Mouse (Mus musculus) forebrain, embryonic 15.5 days (tissue): ENCODE data around the gene Tmod4. TPM values are rescaled to one million over a fixed set of nuclear protein-coding genes. Genes with fewer than 3 reads are reported as not detected.
A peak's percentile ranks its signal among the peaks of the same experiment; 100 is the strongest.
"Not testable (repeated sequence)": the region's sequence is repeated elsewhere in the genome, so short reads cannot be mapped to it uniquely, and the experiment has no call there.

Experiments used
- ATAC-seq: fragments of 200-750 bp; cut with Nextera tagmentation; replicated peaks from 2 replicates; pipeline ENCODE4 v1.8.0; 2017; ENCODE audit warnings: mild to moderate bottlenecking, moderate TSS enrichment, moderate library complexity
- H3K27ac ChIP-seq: fragments of 300-500 bp; sonication (generic); replicated peaks from 2 replicates; pipeline ENCODE4 v1.5.1; 2015; ENCODE audit warnings: mild to moderate bottlenecking, inconsistent platforms
- H3K27me3 ChIP-seq: fragments of 300-500 bp; sonication (generic); 2 replicates; pipeline ENCODE4 v1.6.1; 2015; ENCODE audit warnings: inconsistent platforms
- H3K36me3 ChIP-seq: fragments of 300-500 bp; sonication (generic); 2 replicates; pipeline ENCODE4 v1.6.1; 2015; ENCODE audit warnings: mild to moderate bottlenecking, inconsistent platforms
- H3K4me1 ChIP-seq: fragments of 300-500 bp; sonication (generic); 2 replicates; pipeline ENCODE4 v1.6.1; 2015; ENCODE audit warnings: inconsistent platforms
- H3K4me2 ChIP-seq: fragments of 300-500 bp; sonication (generic); replicated peaks from 2 replicates; pipeline ENCODE4 v1.6.1; 2015; ENCODE audit warnings: mild to moderate bottlenecking, inconsistent platforms
- H3K4me3 ChIP-seq: fragments of 300-500 bp; sonication (generic); 2 replicates; pipeline ENCODE4 v1.5.1; 2015; ENCODE audit warnings: mild to moderate bottlenecking, inconsistent platforms
- H3K9ac ChIP-seq: fragments of 300-500 bp; sonication (generic); replicated peaks from 2 replicates; pipeline ENCODE4 v1.6.1; 2015; ENCODE audit warnings: mild to moderate bottlenecking, inconsistent platforms
- H3K9me3 ChIP-seq: fragments of 300-500 bp; sonication (generic); 2 replicates; pipeline ENCODE4 v1.6.1; 2016; ENCODE audit warnings: inconsistent platforms
- WGBS: fragments of 180-500 bp; shearing (Covaris S2); methylation state at CpG from one replicate; pipeline ENCODE4 v1.1.7; 2015; ENCODE audit warnings: mixed read lengths; 5-methylcytosine and 5-hydroxymethylcytosine counted together
- polyA plus RNA-seq: library from polyadenylated mRNA; unstranded; fragments of >200 nt; fragmentation: Nextera tagmentation; extraction: Ambion mirVana; gene quantifications from 2 replicates; pipeline ENCODE4 v1.2.1, GENCODE M21; 2015

The Tmod4 gene
- polyA plus RNA-seq, result 0.74 and 1.1 TPM in 2 replicates

GRCm38 (mm10) chr3:95124246-95124645 is at the start of gene Tmod4:
TSS of gene Tmod4 (plus strand) at chr3:95124476.
- Histone ChIP-seq H3K27me3 (no peaks in the 10 kb centered on the region), H3K4me3 (no peak within 1 kb of the TSS), H3K9ac (no peak within 1 kb of the TSS), H3K36me3 (peaks cover 38% of the 10 kb centered on the region), H3K4me2 (no peak within 1 kb of the TSS), H3K9me3 (no peaks in the 10 kb centered on the region), H3K4me1 (peaks cover 11% of the 10 kb centered on the region), H3K27ac (peak within 1 kb of the TSS; percentile 47)
- 0 out of 2 replicates have a peak, but pooled peaks have one; percentile 39 for ATAC-seq
- 63% methylated on average over 6 of the region's 6 CpGs for WGBS

- Histone ChIP-seq H3K27me3 (no peaks in the 10 kb centered on the region), H3K4me3 (no peak overlapping the region), H3K9ac (no peak overlapping the region), H3K4me2 (no peak overlapping the region), H3K36me3 (no peaks in the 10 kb centered on the region), H3K9me3 (no peaks in the 10 kb centered on the region), H3K4me1 (no peaks in the 10 kb centered on the region), H3K27ac (no peak overlapping the region)
- no peak for ATAC-seq
- WGBS, result 93% methylated on average over 1 of the region's 1 CpGs
Observed at GRCm38 (mm10) chr3:95088071-95088470, 36.2 kb upstream of the Tmod4 start.

- ATAC-seq, result no peak
- no peak overlapping the region for H3K27ac ChIP-seq
- H3K36me3 ChIP-seq, result peaks cover 3% of the 10 kb centered on the region; the same call in 1 of the 2 replicates
Observed at GRCm38 (mm10) chr3:95100854-95101253, 23.4 kb upstream of the Tmod4 start.

GRCm38 (mm10) chr3:95105121-95105520 is 19.2 kb upstream of the Tmod4 start:
- Histone ChIP-seq H3K4me2 (peak overlapping the region; percentile 80), H3K27ac (peak overlapping the region; percentile 90; the same call in 1 of the 2 replicates), H3K9ac (peak overlapping the region; percentile 86), H3K4me3 (peak overlapping the region; percentile 78), H3K36me3 (no peaks in the 10 kb centered on the region), H3K9me3 (no peaks in the 10 kb centered on the region), H3K27me3 (no peaks in the 10 kb centered on the region), H3K4me1 (peaks cover 32% of the 10 kb centered on the region)
- 76% methylated on average over 4 of the region's 4 CpGs for WGBS
- no peak for ATAC-seq

More at GRCm38 (mm10) chr3:95100854-95101253, 23.4 kb upstream of the Tmod4 start:
- 3% methylated on average over 2 of the region's 2 CpGs for WGBS
- H3K9me3 ChIP-seq, result no peaks in the 10 kb centered on the region
- H3K9ac ChIP-seq, result no peak overlapping the region
- H3K27me3 ChIP-seq, result no peaks in the 10 kb centered on the region
- no peak overlapping the region for H3K4me3 ChIP-seq
- H3K4me2 ChIP-seq, result no peak overlapping the region
- peaks cover 29% of the 10 kb centered on the region for H3K4me1 ChIP-seq

GRCm38 (mm10) chr3:95105586-95106337 is 18.5 kb upstream of the Tmod4 start:
- Histone ChIP-seq H3K9ac (peak overlapping the region; percentile 86), H3K4me3 (peak overlapping the region; percentile 78), H3K9me3 (no peaks in the 10 kb centered on the region), H3K4me2 (peak overlapping the region; percentile 80), H3K4me1 (peaks cover 32% of the 10 kb centered on the region), H3K27ac (peak overlapping the region; percentile 90), H3K27me3 (no peaks in the 10 kb centered on the region), H3K36me3 (no peaks in the 10 kb centered on the region)
- WGBS, result under 1% methylated on average over 16 of the region's 16 CpGs
- no peak for ATAC-seq

- peak within 1 kb of the TSS; percentile 78 for H3K4me3 ChIP-seq
- peaks cover 24% of the 10 kb centered on the region for H3K4me1 ChIP-seq
- WGBS, result under 1% methylated on average over 51 of the region's 51 CpGs
- H3K36me3 ChIP-seq, result no peaks in the 10 kb centered on the region
- H3K9me3 ChIP-seq, result no peaks in the 10 kb centered on the region
- peak within 1 kb of the TSS; percentile 90 for H3K27ac ChIP-seq
- peak within 1 kb of the TSS; percentile 80 for H3K4me2 ChIP-seq
- peak within 1 kb of the TSS; percentile 86 for H3K9ac ChIP-seq
- no peaks in the 10 kb centered on the region for H3K27me3 ChIP-seq
- peak; percentile 90 for ATAC-seq
Observed at GRCm38 (mm10) chr3:95106338-95107117, 17.7 kb upstream of the Tmod4 start, which contains the start of gene Pip5k1a. TSS of gene Pip5k1a (minus strand) at chr3:95106930.

GRCm38 (mm10) chr3:95107308-95107707 is 17.0 kb upstream of the Tmod4 start:
- H3K9me3 ChIP-seq, H3K36me3 ChIP-seq, ATAC-seq, H3K27ac ChIP-seq, H3K9ac ChIP-seq, H3K27me3 ChIP-seq: not testable (repeated sequence)
- Histone ChIP-seq H3K4me3 (peak overlapping the region; percentile 78), H3K4me2 (peak overlapping the region; percentile 80), H3K4me1 (peaks cover 22% of the 10 kb centered on the region)

- Histone ChIP-seq H3K4me1 (peaks cover 27% of the 10 kb centered on the region), H3K9ac (no peak overlapping the region), H3K4me2 (no peak overlapping the region), H3K27me3 (no peaks in the 10 kb centered on the region), H3K36me3 (no peaks in the 10 kb centered on the region), H3K27ac (no peak overlapping the region), H3K9me3 (no peaks in the 10 kb centered on the region), H3K4me3 (no peak overlapping the region)
- no peak for ATAC-seq
- 73% methylated on average over 2 of the region's 2 CpGs for WGBS
Observed at GRCm38 (mm10) chr3:95107898-95108297, 16.4 kb upstream of the Tmod4 start.

GRCm38 (mm10) chr3:95110911-95111726 is 13.2 kb upstream of the Tmod4 start, which contains the start of gene Vps72:
TSS of gene Vps72 (plus strand) at chr3:95111022.
- ATAC-seq, result peak; percentile 73

GRCm38 (mm10) chr3:95112760-95113159 is 11.5 kb upstream of the Tmod4 start:
- Histone ChIP-seq H3K4me2 (no peak overlapping the region), H3K9ac (no peak overlapping the region), H3K27me3 (no peaks in the 10 kb centered on the region), H3K4me3 (no peak overlapping the region), H3K36me3 (peaks cover 27% of the 10 kb centered on the region), H3K4me1 (peaks cover 19% of the 10 kb centered on the region), H3K9me3 (no peaks in the 10 kb centered on the region), H3K27ac (no peak overlapping the region)
- 89% methylated on average over 1 of the region's 1 CpGs for WGBS
- no peak for ATAC-seq

More at GRCm38 (mm10) chr3:95110911-95111726, 13.2 kb upstream of the Tmod4 start, which contains the start of gene Vps72:
- Histone ChIP-seq H3K9ac (peak within 1 kb of the TSS; percentile 93), H3K4me1 (peaks cover 21% of the 10 kb centered on the region), H3K4me3 (peak within 1 kb of the TSS; percentile 92), H3K27me3 (no peaks in the 10 kb centered on the region), H3K9me3 (no peaks in the 10 kb centered on the region), H3K4me2 (peak within 1 kb of the TSS; percentile 44), H3K27ac (peak within 1 kb of the TSS; percentile 98), H3K36me3 (peaks cover 18% of the 10 kb centered on the region)
- under 1% methylated on average over 54 of the region's 54 CpGs for WGBS

GRCm38 (mm10) chr3:95117751-95118150 is 6.5 kb upstream of the Tmod4 start:
- peaks cover 74% of the 10 kb centered on the region for H3K36me3 ChIP-seq
- 97% methylated on average over 2 of the region's 2 CpGs for WGBS
- H3K27ac ChIP-seq, result no peak overlapping the region

More at GRCm38 (mm10) chr3:95117751-95118150, 6.5 kb upstream of the Tmod4 start:
- H3K27me3 ChIP-seq, result no peaks in the 10 kb centered on the region
- no peak for ATAC-seq
- H3K4me1 ChIP-seq, result peaks cover 9% of the 10 kb centered on the region
- H3K4me2 ChIP-seq, result no peak overlapping the region
- no peaks in the 10 kb centered on the region for H3K9me3 ChIP-seq
- H3K4me3 ChIP-seq, result no peak overlapping the region
- H3K9ac ChIP-seq, result no peak overlapping the region
